Mouse (Mus musculus) adrenal gland, adult 2 months (tissue): Measurements from ENCODE around the gene Olfr1316. TPM values are rescaled to one million over a fixed set of nuclear protein-coding genes. Genes with fewer than 3 reads are reported as not detected.

ENCODE experiments used
- DNase-seq: peaks from one replicate; pipeline ENCODE4 v3.0.0; 2021
- long read RNA-seq: library from polyadenylated mRNA; stranded (forward); transcript quantifications from one replicate; pipeline ENCODE4 v2.0.0, GENCODE M21; 2021
- polyA plus RNA-seq: library from polyadenylated mRNA; depleted of rRNA; stranded (reverse); fragments of >200 nt; gene quantifications from 2 replicates; pipeline ENCODE4 v1.2.3, GENCODE M21; 2012; rRNA removed
- total RNA-seq, 2 experiments: library from RNA; stranded (reverse); gene quantifications; 2 replicates each; pipeline ENCODE4 v1.2.3; 2021

Olfr1316 gene
- not detected for total RNA-seq
- not detected in 2 replicates for polyA plus RNA-seq
- long read RNA-seq: 0 reads

DNA sequence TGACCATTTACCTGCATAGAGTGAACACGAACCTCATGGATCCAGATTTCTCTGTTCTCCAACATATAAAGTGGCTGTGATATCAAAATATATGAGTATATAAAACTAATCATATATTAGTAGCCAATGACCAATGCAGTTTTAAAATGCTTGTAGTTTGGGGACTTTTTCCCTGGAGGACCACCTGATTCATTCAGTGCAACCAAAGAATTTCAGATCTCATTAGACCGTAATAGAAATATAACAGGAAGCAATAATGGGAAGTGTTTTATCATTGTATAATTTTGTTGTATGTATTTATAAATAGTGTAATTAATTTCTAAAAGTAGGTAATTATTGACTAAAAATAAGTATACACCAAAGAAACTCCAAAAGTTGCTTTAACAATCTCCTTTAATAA is at the start of gene Olfr1316:
Gene Olfr1316 (minus strand): TSS at position 101 of the 400 bp plus-strand sequence.
- no peak for DNase-seq

DNA sequence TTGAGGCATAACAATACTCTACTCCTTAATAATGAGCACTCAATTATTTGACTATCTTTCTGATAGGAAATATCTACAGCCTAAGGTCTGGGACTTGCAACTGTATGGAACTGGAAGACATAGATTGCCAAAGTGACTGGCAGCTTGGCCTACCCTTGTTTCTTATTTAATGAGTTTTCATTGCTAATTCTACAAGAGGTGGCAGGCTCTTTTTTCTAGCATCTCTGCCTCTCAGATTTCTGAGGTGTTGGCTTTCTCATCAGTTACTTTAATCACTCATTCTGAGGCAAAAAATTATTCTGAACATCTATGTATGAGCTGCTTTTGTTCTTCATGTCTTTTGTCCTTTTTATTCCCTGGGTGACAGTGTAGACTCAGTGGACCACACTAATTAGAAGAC is 19.1 kb upstream of the Olfr1316 start, which contains the start of gene Olfr1318:
Gene Olfr1318 (plus strand): TSS at position 301 of the 400 bp plus-strand sequence.
- no peak for DNase-seq

DNA sequence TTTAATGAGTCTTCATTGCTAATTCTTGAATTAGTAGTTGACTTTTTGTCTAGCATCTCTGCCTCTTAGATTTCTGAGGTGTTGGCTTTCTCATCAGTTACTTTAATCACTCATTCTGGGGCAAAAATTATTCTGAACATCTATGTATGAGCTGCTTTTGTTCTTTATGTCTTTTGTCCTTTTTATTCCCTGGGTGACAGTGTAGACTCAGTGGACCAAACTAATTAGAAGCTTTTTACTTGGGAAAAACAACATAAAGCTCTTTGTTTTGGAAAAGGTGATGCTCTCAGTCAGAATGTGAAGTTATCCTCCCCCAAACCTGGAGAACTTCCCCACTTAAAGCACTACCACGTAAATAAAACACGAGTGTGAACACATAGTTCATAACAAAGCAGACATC is 5.3 kb upstream of the Olfr1316 start, which contains the start of gene Olfr1317:
Gene Olfr1317 (plus strand): TSS at position 301 of the 400 bp plus-strand sequence.
- DNase-seq: no peak

DNA sequence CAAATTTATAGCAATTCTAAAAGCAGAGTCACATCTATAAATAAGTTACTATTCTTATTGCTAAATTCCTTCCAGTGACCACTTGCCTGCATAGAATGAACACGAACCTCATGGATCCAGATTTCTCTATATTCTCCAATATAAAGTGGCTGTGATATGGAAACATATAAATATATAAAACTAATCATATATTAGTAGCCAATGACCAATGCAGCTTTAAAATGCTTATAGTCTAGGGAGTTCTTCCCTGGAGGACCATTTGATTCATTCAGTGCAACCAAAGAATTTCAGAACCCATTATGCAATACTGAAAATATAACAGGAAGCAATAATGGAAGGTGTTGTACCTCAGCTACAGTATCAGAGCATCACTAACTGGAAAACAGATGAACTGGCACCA is 19.4 kb downstream of the Olfr1316 start, which contains the start of gene Olfr1315-ps1:
Gene Olfr1315-ps1 (minus strand): TSS at position 101 of the 400 bp plus-strand sequence.
- DNase-seq: no peak

DNA sequence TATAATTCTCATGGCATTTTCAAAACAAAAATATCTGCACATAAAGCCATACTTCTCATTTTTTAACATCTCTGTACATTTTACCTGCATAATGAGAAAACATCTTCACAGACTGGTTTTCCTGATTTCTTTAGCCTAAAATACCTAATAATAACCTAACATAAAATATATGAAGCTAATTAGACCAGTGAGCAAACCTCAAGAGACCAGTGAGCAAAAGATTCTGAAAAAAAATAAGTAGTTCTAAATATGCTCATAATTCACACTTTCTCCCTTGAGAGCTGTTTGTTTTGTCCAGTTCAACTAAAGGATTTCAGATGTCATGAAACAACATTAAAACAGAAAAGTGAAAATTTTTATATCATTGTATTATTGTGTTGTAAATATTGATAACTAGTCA is 38.1 kb downstream of the Olfr1316 start, which contains the start of gene Olfr1314:
Gene Olfr1314 (minus strand): TSS at position 101 of the 400 bp plus-strand sequence.
- no peak for DNase-seq

DNA sequence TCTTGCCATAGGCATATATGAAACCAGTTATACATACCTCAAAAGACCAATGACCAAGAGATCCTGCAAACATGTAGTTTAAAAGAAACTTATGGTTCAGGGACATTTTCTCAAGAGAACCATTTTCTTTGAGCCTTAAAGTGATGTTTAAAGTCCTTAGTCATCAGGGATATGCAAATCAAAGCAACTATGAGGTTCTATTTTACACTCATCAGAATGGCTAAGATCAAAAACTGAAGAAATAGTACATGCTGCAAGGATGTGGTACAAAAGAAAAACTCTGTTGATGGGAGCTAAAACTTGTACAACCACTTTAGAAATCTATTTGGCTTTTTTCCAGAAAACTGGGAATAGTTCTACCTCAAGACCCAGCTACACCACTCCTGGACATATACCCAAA is 57.0 kb downstream of the Olfr1316 start, which contains the start of gene Olfr1313:
Gene Olfr1313 (minus strand): TSS at position 101 of the 400 bp plus-strand sequence.
- no peak for DNase-seq

Other genes starting within 250 kb of the Olfr1316 start
- gene Olfr1306, start 218.7 kb downstream of the Olfr1316 start, total RNA-seq: not detected
- gene Olfr1306, start 218.7 kb downstream of the Olfr1316 start, polyA plus RNA-seq: not detected in 2 replicates
- gene Olfr1307, start 185.5 kb downstream of the Olfr1316 start, total RNA-seq: under 1 TPM in 1 of 2 experiments, not detected in 1; under 0.01 TPM
- gene Olfr1307, start 185.5 kb downstream of the Olfr1316 start, polyA plus RNA-seq: not detected in 2 replicates
- gene Olfr1308, start 170.0 kb downstream of the Olfr1316 start, total RNA-seq: not detected
- not detected in 2 replicates for gene Olfr1308, start 170.0 kb downstream of the Olfr1316 start, polyA plus RNA-seq
- gene Olfr1309, start 144.7 kb downstream of the Olfr1316 start, total RNA-seq: not detected
- not detected in 2 replicates for gene Olfr1309, start 144.7 kb downstream of the Olfr1316 start, polyA plus RNA-seq
- not detected for gene Olfr1310, start 122.3 kb downstream of the Olfr1316 start, total RNA-seq
- gene Olfr1310, start 122.3 kb downstream of the Olfr1316 start, polyA plus RNA-seq: not detected in 2 replicates
- gene Olfr1311, start 110.6 kb downstream of the Olfr1316 start, total RNA-seq: not detected
- gene Olfr1311, start 110.6 kb downstream of the Olfr1316 start, polyA plus RNA-seq: not detected in 2 replicates
- not detected for gene Olfr1312, start 84.7 kb downstream of the Olfr1316 start, total RNA-seq
- not detected in 2 replicates for gene Olfr1312, start 84.7 kb downstream of the Olfr1316 start, polyA plus RNA-seq
- gene Olfr1313, start 57.1 kb downstream of the Olfr1316 start, total RNA-seq: not detected
- gene Olfr1313, start 57.1 kb downstream of the Olfr1316 start, polyA plus RNA-seq: not detected in 2 replicates
- not detected for gene Olfr1314, start 38.2 kb downstream of the Olfr1316 start, total RNA-seq
- not detected in 2 replicates for gene Olfr1314, start 38.2 kb downstream of the Olfr1316 start, polyA plus RNA-seq
- gene Olfr1315-ps1, start 19.5 kb downstream of the Olfr1316 start, total RNA-seq: not detected
- gene Olfr1315-ps1, start 19.5 kb downstream of the Olfr1316 start, polyA plus RNA-seq: not detected in 2 replicates
- gene Olfr1317, start 5.4 kb upstream of the Olfr1316 start, total RNA-seq: not detected
- gene Olfr1317, start 5.4 kb upstream of the Olfr1316 start, polyA plus RNA-seq: not detected in 2 replicates
- not detected for gene Olfr1318, start 19.2 kb upstream of the Olfr1316 start, total RNA-seq
- not detected in 2 replicates for gene Olfr1318, start 19.2 kb upstream of the Olfr1316 start, polyA plus RNA-seq
- 1 to 10 TPM; 5.1 to 9.2 TPM for gene Lpcat4, start 104.5 kb upstream of the Olfr1316 start, total RNA-seq
- 18.9 TPM in 2 replicates for gene Lpcat4, start 104.5 kb upstream of the Olfr1316 start, polyA plus RNA-seq
- gene Nutm1, start 124.3 kb upstream of the Olfr1316 start, total RNA-seq: not detected
- gene Nutm1, start 124.3 kb upstream of the Olfr1316 start, polyA plus RNA-seq: not detected in 2 replicates
- gene Nop10, start 126.9 kb upstream of the Olfr1316 start, total RNA-seq: 100 to 1,000 TPM; 122 to 167 TPM
- gene Nop10, start 126.9 kb upstream of the Olfr1316 start, polyA plus RNA-seq: 46.6 and 57.7 TPM in 2 replicates
- gene Slc12a6, start 130.8 kb upstream of the Olfr1316 start, total RNA-seq: 10 to 100 TPM; 33.4 to 35.1 TPM
- 11.7 and 14.5 TPM in 2 replicates for gene Slc12a6, start 130.8 kb upstream of the Olfr1316 start, polyA plus RNA-seq
- gene Gm21985, start 131.3 kb upstream of the Olfr1316 start, total RNA-seq: under 1 TPM in 1 of 2 experiments, not detected in 1; 0.14 TPM
- gene Gm21985, start 131.3 kb upstream of the Olfr1316 start, polyA plus RNA-seq: not detected in 2 replicates
- 10 to 100 TPM; 86.4 to 98.8 TPM for gene Emc4, start 233.1 kb upstream of the Olfr1316 start, total RNA-seq
- 71.4 and 74.1 TPM in 2 replicates for gene Emc4, start 233.1 kb upstream of the Olfr1316 start, polyA plus RNA-seq
- 10 to 100 TPM; 10.4 to 10.5 TPM for gene Katnbl1, start 244.2 kb upstream of the Olfr1316 start, total RNA-seq
- 0.30 and 0.35 TPM in 2 replicates for gene Katnbl1, start 244.2 kb upstream of the Olfr1316 start, polyA plus RNA-seq